Mouse (Mus musculus): ENCODE data around the gene Gm49320.

The Gm49320 gene

GRCm38 (mm10) chr8:4259125-4259804 lies 20.6 kb downstream of the Gm49320 start, which contains the start of gene Ctxn1:
Gene Ctxn1, minus strand, starts transcription at chr8:4259274.
- peak; percentile 97 for DNase-seq (ENCODE audit: low spot score)

GRCm38 (mm10) chr8:4259805-4260170 lies 21.1 kb downstream of the Gm49320 start:
- DNase-seq (ENCODE audit: low spot score): no peak

GRCm38 (mm10) chr8:4263105-4263791 lies 24.6 kb downstream of the Gm49320 start:
- DNase-seq (ENCODE audit: low spot score): no peak

GRCm38 (mm10) chr8:4265160-4265914 lies 26.7 kb downstream of the Gm49320 start:
- no peak for DNase-seq (ENCODE audit: low spot score)

GRCm38 (mm10) chr8:4267627-4268026 lies 29.0 kb downstream of the Gm49320 start:
- no peak for DNase-seq (ENCODE audit: low spot score)

- no peak for DNase-seq (ENCODE audit: low spot score)
These were observed 30.9 kb downstream of the Gm49320 start for GRCm38 (mm10) chr8:4269609-4270008.

GRCm38 (mm10) chr8:4275275-4276110 lies 36.8 kb downstream of the Gm49320 start, which contains the start of gene Timm44:
Gene Timm44, minus strand, starts transcription at chr8:4275913.
- DNase-seq (ENCODE audit: low spot score): peak; percentile 96

GRCm38 (mm10) chr8:4276111-4276465 lies 37.4 kb downstream of the Gm49320 start:
- no peak for DNase-seq (ENCODE audit: low spot score)

- DNase-seq (ENCODE audit: low spot score): no peak
These were observed 54.1 kb downstream of the Gm49320 start for GRCm38 (mm10) chr8:4292738-4293137.

GRCm38 (mm10) chr8:4297822-4298221 lies 59.2 kb downstream of the Gm49320 start:
- DNase-seq (ENCODE audit: low spot score): no peak
